Mouse (Mus musculus) left cerebral cortex, postnatal 4 days (tissue): ENCODE results near the gene Serpina1c. TPM values are rescaled to one million over a fixed set of nuclear protein-coding genes. Genes with fewer than 3 reads are reported as not detected.
"Not testable (repeated sequence)": the region's sequence is repeated elsewhere in the genome, so short reads cannot be mapped to it uniquely, and the experiment has no call there.

ENCODE experiments used
- DNase-seq: peaks from one replicate; pipeline ENCODE4 v3.0.0-alpha.2; 2022
- intact Hi-C: fragments of 180-260 bp; cut with DNase I; formaldehyde crosslinking; loops from one replicate; pipeline ENCODE4 v1.15.1; 2025
- total RNA-seq, 2 experiments: library from RNA; stranded (reverse); gene quantifications; 2 replicates each; pipeline ENCODE4 v1.2.3; 2021

Serpina1c gene
- total RNA-seq = not detected

DNA sequence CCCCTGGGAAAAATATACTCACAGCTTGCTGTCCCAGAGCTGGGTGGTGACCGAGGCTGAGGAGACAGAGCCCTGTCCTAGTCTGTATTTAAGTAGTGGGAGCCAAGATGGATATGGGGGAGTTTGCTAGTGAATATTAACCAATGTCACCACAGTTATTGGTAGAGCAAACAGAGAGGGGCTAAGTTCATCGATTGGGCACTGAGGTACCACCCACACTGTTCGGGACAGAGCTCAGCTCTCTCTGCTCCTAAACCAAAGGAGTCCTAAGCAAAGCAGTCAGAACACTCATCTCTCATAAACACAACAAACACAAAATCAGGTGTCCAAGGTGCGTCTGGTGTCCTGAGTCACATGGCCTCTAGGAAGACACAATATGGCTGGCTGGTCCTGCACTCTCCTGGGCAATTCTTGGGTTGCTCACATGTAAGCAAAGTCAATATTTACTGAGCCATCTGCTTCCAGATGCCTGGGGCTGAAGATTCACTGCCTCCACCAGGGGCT is at the start of gene Serpina1c:
TSS of gene Serpina1c (minus strand) at position 51 of the 504 bp plus-strand sequence.
- intact Hi-C loops, DNase-seq: not testable (repeated sequence)

- intact Hi-C loops, DNase-seq: not testable (repeated sequence)
Observed at GRCm38 (mm10) chr12:103952972-103953371, 48.3 kb upstream of the Serpina1c start.

GRCm38 (mm10) chr12:103946243-103946642 is 41.6 kb upstream of the Serpina1c start:
- no peak for DNase-seq
- intact Hi-C loops = no loop called here

DNA sequence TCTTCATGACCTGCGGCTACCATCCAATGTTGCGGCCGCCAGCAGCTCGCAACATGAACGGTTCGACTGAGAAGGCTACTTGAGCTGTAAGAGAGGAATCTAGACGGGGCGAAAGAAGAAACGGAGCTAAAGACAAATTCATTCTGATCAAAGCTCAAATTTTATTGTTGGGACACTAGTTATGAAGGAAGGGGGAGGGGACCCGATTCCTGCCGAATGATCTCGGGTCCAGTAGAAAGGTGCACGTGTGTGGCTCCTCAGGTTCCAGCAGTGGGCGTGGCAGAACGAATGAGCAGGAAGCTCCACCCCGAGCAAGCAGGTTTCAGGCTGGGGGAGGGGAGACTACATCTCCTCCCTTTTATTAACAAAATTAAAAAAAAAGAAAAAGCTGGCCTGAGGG is 4.5 kb upstream of the Serpina1c start:
- intact Hi-C loops = not testable (repeated sequence)

DNA sequence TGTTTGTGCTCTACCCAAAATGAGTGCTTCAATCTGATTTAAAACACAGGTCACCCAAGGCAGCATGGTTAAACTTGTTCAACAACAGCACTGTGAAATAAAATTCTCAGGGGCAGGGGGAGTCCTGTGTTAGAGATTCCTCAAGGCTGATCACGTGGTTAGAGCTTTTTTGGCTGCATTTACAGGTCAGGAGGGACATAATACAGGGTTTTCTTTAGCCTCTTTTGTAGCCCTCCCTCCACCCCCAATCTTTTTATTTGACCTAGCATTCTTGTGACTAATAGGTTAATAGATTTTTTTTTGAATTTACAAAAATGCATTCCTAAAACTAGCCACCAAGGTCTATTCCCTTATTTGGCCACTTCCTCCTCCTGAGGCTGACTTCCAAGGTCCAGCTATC is 3.1 kb upstream of the Serpina1c start:
- intact Hi-C loops = not testable (repeated sequence)

More for the DNA sequence above, 4.5 kb upstream of the Serpina1c start:
- not testable (repeated sequence) for DNase-seq

GRCm38 (mm10) chr12:103901929-103902328 is 2.8 kb downstream of the Serpina1c start:
- intact Hi-C loops = not testable (repeated sequence)

More for the DNA sequence above, 3.1 kb upstream of the Serpina1c start:
- DNase-seq = not testable (repeated sequence)

GRCm38 (mm10) chr12:103866873-103867272 is 37.8 kb downstream of the Serpina1c start:
- intact Hi-C loops, DNase-seq: not testable (repeated sequence)

More at GRCm38 (mm10) chr12:103901929-103902328, 2.8 kb downstream of the Serpina1c start:
- DNase-seq = not testable (repeated sequence)

DNA sequence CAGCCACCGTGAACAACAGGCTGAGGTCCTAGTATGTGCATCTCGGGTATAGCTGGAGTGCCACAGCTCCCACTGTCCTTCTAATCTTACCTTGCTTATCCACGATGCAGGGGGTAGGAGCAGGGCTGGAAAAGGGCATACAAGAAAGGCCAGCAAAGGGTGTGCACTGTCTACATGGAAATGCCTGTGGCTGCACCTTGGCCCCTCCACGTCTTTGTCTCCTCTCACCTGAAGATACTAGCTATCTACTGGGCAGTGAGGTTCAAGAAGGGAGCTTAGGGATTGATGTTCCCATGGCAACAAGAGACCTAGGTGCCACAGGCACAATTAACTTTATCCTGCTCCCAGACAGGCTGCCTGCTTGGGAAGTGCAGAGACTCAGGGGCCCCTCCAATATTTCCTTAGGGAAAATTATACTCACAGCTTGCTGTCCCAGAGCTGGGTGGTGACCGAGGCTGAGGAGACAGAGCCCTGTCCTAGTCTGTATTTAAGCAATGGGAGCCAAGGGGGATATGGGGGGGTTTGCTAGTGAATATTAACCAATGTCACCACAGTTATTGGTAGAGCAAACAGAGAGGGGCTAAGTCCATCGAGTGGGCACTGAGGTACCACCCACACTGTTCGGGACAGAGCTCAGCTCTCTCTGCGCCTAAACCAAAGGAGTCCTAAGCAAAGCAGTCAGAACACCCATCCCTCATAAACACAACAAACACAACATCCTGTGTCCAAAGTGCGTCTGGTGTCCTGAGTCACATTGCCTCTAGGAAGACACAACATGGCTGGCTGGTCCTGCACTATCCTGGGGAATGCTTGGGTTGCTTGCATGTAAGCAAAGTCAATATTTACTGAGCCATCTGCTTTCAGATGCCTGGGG is 41.3 kb downstream of the Serpina1c start, which contains the start of gene Serpina1a:
TSS of gene Serpina1a (minus strand) at position 462 of the 874 bp plus-strand sequence.
- DNase-seq, intact Hi-C loops: not testable (repeated sequence)

DNA sequence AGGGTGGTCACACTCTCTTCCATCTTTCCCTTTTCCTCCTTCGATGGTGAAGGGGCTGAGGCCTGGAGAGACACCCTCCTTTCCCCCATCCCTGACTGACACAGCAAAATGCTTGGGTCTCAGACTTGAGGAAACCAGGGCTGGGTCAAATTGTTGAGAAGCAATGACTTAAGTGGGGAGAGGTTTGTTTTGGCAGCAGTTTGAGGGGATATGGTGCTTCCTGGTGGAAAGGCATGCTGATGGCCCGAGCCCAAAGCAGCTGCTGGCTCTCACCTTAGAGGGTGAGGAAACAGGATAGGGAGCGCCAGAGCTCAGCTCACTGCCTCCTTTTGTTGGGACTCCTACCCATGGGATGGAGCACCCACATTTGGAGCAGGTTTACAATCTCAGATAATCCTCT is 43.7 kb downstream of the Serpina1c start:
- intact Hi-C loops = no loop called here
- DNase-seq = no peak

GRCm38 (mm10) chr12:103860571-103860970 is 44.1 kb downstream of the Serpina1c start:
- DNase-seq, intact Hi-C loops: not testable (repeated sequence)

DNA sequence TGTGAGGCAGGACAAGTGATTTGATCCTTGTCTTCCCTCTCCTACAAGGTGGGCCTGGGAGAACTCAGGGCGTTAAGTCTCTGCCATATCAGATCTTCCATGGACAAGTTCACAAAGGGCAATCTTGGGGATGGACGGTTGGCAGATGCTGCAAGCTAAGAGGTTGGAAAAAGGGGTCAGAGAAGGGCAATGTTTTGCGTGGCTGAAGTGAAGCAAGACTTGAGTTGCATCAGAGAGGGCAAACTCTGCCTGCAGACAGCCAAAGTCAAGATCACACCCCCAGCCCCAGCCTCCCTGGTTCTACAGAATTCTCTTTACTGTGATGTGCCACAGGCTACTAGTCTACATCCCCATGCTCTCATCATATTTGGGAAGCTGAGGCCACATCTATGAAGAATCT is 45.1 kb downstream of the Serpina1c start:
- intact Hi-C loops, DNase-seq: not testable (repeated sequence)

GRCm38 (mm10) chr12:103853032-103853431 is 51.7 kb downstream of the Serpina1c start:
- intact Hi-C loops, DNase-seq: not testable (repeated sequence)

Other genes with a start within 250 kb of the Serpina1c start
- gene Serpina6, start 247.7 kb downstream of the Serpina1c start, total RNA-seq = not detected
- gene Serpina16, start 228.7 kb downstream of the Serpina1c start, total RNA-seq = not detected
- not detected for gene Serpina1f, start 209.4 kb downstream of the Serpina1c start, total RNA-seq
- not detected for gene Serpina1d, start 131.3 kb downstream of the Serpina1c start, total RNA-seq
- gene Serpina1b, start 74.5 kb downstream of the Serpina1c start, total RNA-seq = not detected
- not detected for gene Serpina1a, start 41.3 kb downstream of the Serpina1c start, total RNA-seq
- gene Serpina1e, start 54.1 kb upstream of the Serpina1c start, total RNA-seq = not detected
- gene Serpina11, start 85.1 kb upstream of the Serpina1c start, total RNA-seq = not detected
- gene Serpina9, start 108.9 kb upstream of the Serpina1c start, total RNA-seq = under 1 TPM in 1 of 2 experiments, not detected in 1; 0.22 TPM
- gene Serpina12, start 139.6 kb upstream of the Serpina1c start, total RNA-seq = not detected
- not detected for gene Serpina5, start 196.2 kb upstream of the Serpina1c start, total RNA-seq
- not detected for gene Serpina3a, start 207.8 kb upstream of the Serpina1c start, total RNA-seq
- not detected for gene Serpina3b, start 223.1 kb upstream of the Serpina1c start, total RNA-seq
- gene Serpina3c, start 249.0 kb upstream of the Serpina1c start, total RNA-seq = not detected